Mouse (Mus musculus): ENCODE measurements around the gene Zfp735. TPM values are rescaled to one million over a fixed set of nuclear protein-coding genes. Genes with fewer than 3 reads are reported as not detected.

Zfp735 gene
- polyA plus RNA-seq (2017; shearing (Covaris generic)), result not detected

GRCm38 (mm10) chr11:73688478-73688877 lies at the start of gene Zfp735:
TSS of gene Zfp735 (plus strand) at chr11:73688778.

Other genes starting within 250 kb of the Zfp735 start
- gene Olfr380, start 231.3 kb upstream of the Zfp735 start, polyA plus RNA-seq (2017; shearing (Covaris generic)), result not detected
- gene Olfr381, start 197.2 kb upstream of the Zfp735 start, polyA plus RNA-seq (2017; shearing (Covaris generic)), result not detected
- gene Olfr382, start 171.6 kb upstream of the Zfp735 start, polyA plus RNA-seq (2017; shearing (Covaris generic)), result not detected
- not detected for gene Olfr385, start 95.8 kb upstream of the Zfp735 start, polyA plus RNA-seq (2017; shearing (Covaris generic))
- not detected for gene Olfr384, start 90.2 kb upstream of the Zfp735 start, polyA plus RNA-seq (2017; shearing (Covaris generic))
- not detected for gene Olfr389, start 91.9 kb downstream of the Zfp735 start, polyA plus RNA-seq (2017; shearing (Covaris generic))
- gene Olfr390, start 94.2 kb downstream of the Zfp735 start, polyA plus RNA-seq (2017; shearing (Covaris generic)), result not detected
- gene Olfr391-ps, start 114.3 kb downstream of the Zfp735 start, polyA plus RNA-seq (2017; shearing (Covaris generic)), result not detected
- gene Olfr392, start 128.3 kb downstream of the Zfp735 start, polyA plus RNA-seq (2017; shearing (Covaris generic)), result not detected
- gene Olfr393, start 162.7 kb downstream of the Zfp735 start, polyA plus RNA-seq (2017; shearing (Covaris generic)), result not detected
- gene Olfr394, start 202.0 kb downstream of the Zfp735 start, polyA plus RNA-seq (2017; shearing (Covaris generic)), result not detected
- not detected for gene Olfr395, start 220.5 kb downstream of the Zfp735 start, polyA plus RNA-seq (2017; shearing (Covaris generic))
- gene Olfr23, start 247.9 kb downstream of the Zfp735 start, polyA plus RNA-seq (2017; shearing (Covaris generic)), result not detected